Mouse (Mus musculus) stomach, embryonic 15.5 days (tissue): ENCODE measurements at regions not wholly inside any gene's neighbourhood (a gene's known extent, or its start where the extent isn't known, plus 50 kb on each side); places are given as distances from the start of the nearest gene placed in this dataset.

ENCODE experiments used
- ATAC-seq: fragments of 200-750 bp; cut with Nextera tagmentation; 2 replicates; pipeline ENCODE4 v1.8.0; 2017; ENCODE audit warnings: low read depth, moderate number of reproducible peaks, moderate TSS enrichment; ENCODE audit not compliant: insufficient read depth, low FRiP score
- H3K27ac ChIP-seq: fragments of 300-500 bp; sonication (generic); 2 replicates; pipeline ENCODE4 v1.5.1; 2015; ENCODE audit warnings: mild to moderate bottlenecking, inconsistent platforms
- H3K27me3 ChIP-seq: fragments of 300-500 bp; sonication (generic); replicated peaks from 2 replicates; pipeline ENCODE4 v1.6.1; 2015; ENCODE audit warnings: inconsistent platforms
- H3K36me3 ChIP-seq: fragments of 300-500 bp; sonication (generic); 2 replicates; pipeline ENCODE4 v1.6.1; 2015; ENCODE audit warnings: inconsistent platforms
- H3K4me1 ChIP-seq: fragments of 300-500 bp; sonication (generic); 2 replicates; pipeline ENCODE4 v1.6.1; 2015; ENCODE audit warnings: inconsistent platforms
- H3K4me2 ChIP-seq: fragments of 300-500 bp; sonication (generic); 2 replicates; pipeline ENCODE4 v1.6.1; 2015; ENCODE audit warnings: mild to moderate bottlenecking, inconsistent platforms
- H3K4me3 ChIP-seq: fragments of 300-500 bp; sonication (generic); replicated peaks from 2 replicates; pipeline ENCODE4 v1.5.1; 2015; ENCODE audit warnings: inconsistent platforms
- H3K9ac ChIP-seq: fragments of 300-500 bp; sonication (generic); 2 replicates; pipeline ENCODE4 v1.6.1; 2015; ENCODE audit warnings: inconsistent platforms
- H3K9me3 ChIP-seq: fragments of 300-500 bp; sonication (generic); 2 replicates; pipeline ENCODE4 v1.6.1; 2016; ENCODE audit warnings: inconsistent platforms
- WGBS: fragments of 180-500 bp; shearing (Covaris S2); methylation state at CpG from one replicate; pipeline ENCODE4 v1.1.7; 2015; 5-methylcytosine and 5-hydroxymethylcytosine counted together

DNA sequence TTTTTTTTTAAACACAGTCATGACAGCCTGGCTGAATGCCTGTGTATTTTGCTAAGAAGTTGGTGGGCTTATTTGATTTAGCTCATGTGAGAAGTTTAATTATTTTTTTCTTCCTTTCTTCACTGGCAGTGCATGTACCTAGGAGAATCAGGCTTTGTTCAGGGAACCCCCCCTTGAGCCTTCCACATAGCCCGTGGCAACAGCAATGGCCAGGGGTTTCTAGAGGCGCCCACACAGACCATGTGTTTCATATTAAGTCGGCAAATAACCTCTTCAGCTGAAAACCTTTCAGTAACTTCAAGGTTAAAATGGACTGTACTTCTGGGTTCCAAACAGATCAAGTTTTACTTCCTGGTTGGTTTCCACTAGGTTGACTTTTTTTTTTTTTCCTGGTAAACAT is 218.3 kb downstream of the Slc30a10 start:
- Histone ChIP-seq H3K4me1 (no peaks in the 10 kb centered on the region), H3K9ac (no peak overlapping the region), H3K27ac (no peak overlapping the region), H3K4me2 (no peak overlapping the region), H3K9me3 (no peaks in the 10 kb centered on the region), H3K27me3 (no peaks in the 10 kb centered on the region), H3K36me3 (no peaks in the 10 kb centered on the region), H3K4me3 (no peak overlapping the region)
- 66% methylated on average over 3 of the region's 3 CpGs for WGBS
- ATAC-seq = no peak

DNA sequence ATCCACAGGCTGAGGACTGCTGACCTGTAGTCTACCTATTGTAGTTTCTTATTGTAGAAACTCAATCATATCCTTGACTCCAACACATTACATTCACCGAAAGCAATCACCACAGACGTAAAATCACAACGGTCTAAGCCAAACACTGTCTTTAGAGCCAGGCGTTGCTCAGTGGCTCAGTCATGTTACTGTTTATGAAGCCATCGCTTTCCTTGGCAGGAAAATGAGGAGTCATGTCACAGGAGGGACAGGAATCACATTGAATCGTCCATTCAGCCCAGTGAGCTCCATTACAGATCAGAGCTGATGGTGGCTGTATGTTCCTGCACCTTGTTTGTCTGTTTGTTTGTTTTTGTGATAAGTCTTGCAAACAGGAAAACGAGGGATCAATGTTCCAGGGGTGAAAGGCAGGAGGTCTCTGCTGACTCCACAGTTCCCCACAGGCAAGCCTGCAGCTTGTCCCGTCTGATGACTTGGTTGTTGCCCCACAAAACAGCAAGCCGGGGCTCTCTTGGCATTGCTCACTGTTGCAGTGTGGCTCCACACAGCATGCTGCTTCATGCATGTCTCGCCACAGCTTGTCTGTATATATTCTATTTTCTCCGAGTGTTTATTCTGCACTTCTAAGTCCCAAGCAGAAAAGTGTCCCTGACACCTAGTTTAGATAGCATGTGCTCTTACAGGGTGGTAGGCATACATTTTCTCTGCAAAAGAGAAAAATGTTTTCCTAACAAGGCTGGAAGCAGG is 221.2 kb downstream of the Slc30a10 start:
- 56% methylated on average over 11 of the region's 11 CpGs for WGBS
- Histone ChIP-seq H3K27ac (no peak overlapping the region), H3K9me3 (no peaks in the 10 kb centered on the region), H3K4me1 (no peaks in the 10 kb centered on the region), H3K4me2 (no peak overlapping the region), H3K9ac (no peak overlapping the region), H3K4me3 (no peak overlapping the region), H3K36me3 (no peaks in the 10 kb centered on the region), H3K27me3 (no peaks in the 10 kb centered on the region)
- no peak for ATAC-seq

GRCm38 (mm10) chr1:185681610-185682457 is 227.2 kb downstream of the Slc30a10 start:
- no peak overlapping the region for H3K9ac ChIP-seq
- no peaks in the 10 kb centered on the region for H3K36me3 ChIP-seq
- no peaks in the 10 kb centered on the region for H3K9me3 ChIP-seq
- H3K27me3 ChIP-seq = no peaks in the 10 kb centered on the region
- H3K27ac ChIP-seq = peak overlapping the region; percentile 51
- no peak overlapping the region for H3K4me3 ChIP-seq
- no peaks in the 10 kb centered on the region for H3K4me1 ChIP-seq
- no peak for ATAC-seq
- peak overlapping the region; percentile 33; the same call in 1 of the 2 replicates for H3K4me2 ChIP-seq
- whole genome bisulfite sequencing = 20% methylated on average over 21 of the region's 21 CpGs

DNA sequence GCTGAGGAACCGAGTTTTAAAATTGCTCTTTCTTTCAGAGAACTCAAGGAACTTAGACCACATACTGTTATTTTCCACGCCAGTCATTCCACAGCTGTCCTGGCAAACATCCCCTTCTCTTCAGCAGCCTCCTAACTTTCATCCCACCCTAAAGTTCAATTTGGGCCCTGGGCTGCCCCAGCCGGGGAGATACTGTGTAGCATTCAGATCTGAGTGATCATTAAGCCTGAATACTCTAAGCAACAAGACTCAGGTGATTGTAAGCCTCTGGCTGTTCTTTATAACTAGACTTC is 227.8 kb downstream of the Slc30a10 start:
- Histone ChIP-seq H3K9ac (no peak overlapping the region), H3K4me3 (no peak overlapping the region), H3K4me1 (no peaks in the 10 kb centered on the region), H3K36me3 (no peaks in the 10 kb centered on the region), H3K9me3 (no peaks in the 10 kb centered on the region), H3K27me3 (no peaks in the 10 kb centered on the region), H3K27ac (peak overlapping the region; percentile 51), H3K4me2 (no peak overlapping the region)
- no peak for ATAC-seq
- 45% methylated on average over 3 of the region's 3 CpGs for WGBS

DNA sequence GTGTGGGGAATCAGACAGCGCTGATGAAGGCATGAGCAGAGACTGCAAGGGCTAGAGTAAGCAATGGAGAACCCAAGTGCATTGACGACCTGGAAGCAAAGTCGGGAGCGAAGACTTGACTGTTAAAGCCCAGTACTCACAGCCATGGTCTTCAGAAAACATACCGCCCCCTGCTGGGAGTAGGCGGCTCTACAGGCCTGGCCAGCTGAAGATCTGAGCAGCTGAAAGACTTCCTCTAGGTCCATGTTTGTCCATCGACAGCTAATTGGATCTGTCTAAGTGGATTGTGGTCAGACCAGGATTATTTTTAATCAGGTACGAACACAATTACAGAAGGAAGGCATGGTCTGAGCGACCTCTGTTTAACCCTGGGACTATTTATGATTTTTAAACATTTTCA is 230.0 kb downstream of the Slc30a10 start:
- ATAC-seq = no peak
- no peaks in the 10 kb centered on the region for H3K36me3 ChIP-seq
- no peaks in the 10 kb centered on the region for H3K9me3 ChIP-seq
- no peaks in the 10 kb centered on the region for H3K27me3 ChIP-seq
- no peak overlapping the region for H3K27ac ChIP-seq
- H3K4me2 ChIP-seq = no peak overlapping the region
- H3K4me1 ChIP-seq = no peaks in the 10 kb centered on the region
- no peak overlapping the region for H3K9ac ChIP-seq
- 79% methylated on average over 9 of the region's 9 CpGs for WGBS
- H3K4me3 ChIP-seq = no peak overlapping the region

DNA sequence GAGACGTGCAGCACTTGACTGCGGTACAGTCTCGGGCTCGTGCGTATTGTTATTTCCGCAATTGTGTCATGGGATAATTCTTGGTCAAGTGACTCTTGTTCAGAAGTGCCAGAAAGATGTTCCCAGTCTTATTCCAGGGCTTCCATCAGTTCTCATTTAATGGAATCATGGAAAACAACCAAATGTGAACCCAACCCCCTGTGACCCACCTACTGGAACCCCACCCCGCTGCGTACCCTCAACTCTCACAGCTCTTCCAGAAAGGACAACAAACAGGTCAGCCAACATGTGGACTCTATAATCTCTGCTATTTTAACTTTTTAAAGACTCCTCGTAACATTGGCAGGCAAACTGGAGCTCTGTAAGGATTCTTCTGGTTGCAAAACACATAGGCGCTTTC is 233.9 kb downstream of the Slc30a10 start:
- H3K36me3 ChIP-seq = no peaks in the 10 kb centered on the region
- no peaks in the 10 kb centered on the region for H3K27me3 ChIP-seq
- no peaks in the 10 kb centered on the region for H3K4me1 ChIP-seq
- 88% methylated on average over 10 of the region's 10 CpGs for WGBS
- H3K9ac ChIP-seq = no peak overlapping the region
- H3K9me3 ChIP-seq = no peaks in the 10 kb centered on the region
- ATAC-seq = no peak
- no peak overlapping the region for H3K4me2 ChIP-seq
- H3K27ac ChIP-seq = no peak overlapping the region
- H3K4me3 ChIP-seq = no peak overlapping the region

DNA sequence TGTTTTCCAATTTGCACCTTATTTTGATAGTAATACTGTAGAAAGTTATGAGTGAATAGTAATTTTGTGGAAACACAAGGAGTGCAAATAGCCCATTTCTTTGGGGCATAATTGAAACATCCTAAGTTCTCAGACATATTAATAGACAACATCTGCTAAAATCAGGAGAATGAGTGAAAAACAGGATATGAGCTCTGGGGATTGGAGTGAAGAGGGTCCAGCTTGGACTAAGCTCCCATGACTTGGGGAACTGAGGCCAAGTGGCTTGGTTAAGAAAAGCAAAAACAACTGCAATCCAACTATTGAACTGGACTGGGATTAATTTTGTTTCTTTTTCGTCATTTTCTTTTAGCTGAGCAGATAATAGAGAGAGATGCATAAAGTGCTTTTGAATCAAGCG is 240.7 kb downstream of the Slc30a10 start:
- Histone ChIP-seq H3K27ac (no peak overlapping the region), H3K4me3 (no peak overlapping the region), H3K27me3 (no peaks in the 10 kb centered on the region), H3K36me3 (no peaks in the 10 kb centered on the region), H3K4me2 (no peak overlapping the region), H3K4me1 (no peaks in the 10 kb centered on the region), H3K9ac (no peak overlapping the region), H3K9me3 (no peaks in the 10 kb centered on the region)
- ATAC-seq = no peak
- WGBS = 79% methylated on average over 2 of the region's 2 CpGs

DNA sequence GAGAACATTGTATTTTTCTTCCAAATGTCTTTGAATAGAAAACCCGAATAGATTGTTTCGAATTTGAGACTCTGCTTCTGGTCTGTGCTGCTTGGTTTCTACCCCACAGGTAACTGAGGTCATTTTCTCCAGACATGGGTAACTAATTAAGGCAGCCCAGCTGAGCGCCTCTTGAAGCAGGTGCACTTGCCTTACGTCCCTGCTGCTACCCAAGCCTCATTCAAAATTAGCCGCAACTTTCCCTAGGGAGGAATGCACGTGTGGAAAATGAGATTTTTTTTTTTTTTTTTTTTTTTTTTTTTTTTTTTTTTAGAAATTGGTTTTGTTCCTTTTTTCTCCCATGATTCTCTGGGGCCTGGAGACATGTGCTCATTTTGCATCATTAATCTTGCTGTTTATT is 245.1 kb downstream of the Slc30a10 start:
- Histone ChIP-seq H3K4me1 (no peaks in the 10 kb centered on the region), H3K27me3 (no peaks in the 10 kb centered on the region), H3K4me3 (no peak overlapping the region), H3K9me3 (no peaks in the 10 kb centered on the region), H3K36me3 (no peaks in the 10 kb centered on the region), H3K27ac (no peak overlapping the region), H3K9ac (no peak overlapping the region), H3K4me2 (no peak overlapping the region)
- no peak for ATAC-seq
- 82% methylated on average over 6 of the region's 6 CpGs for WGBS

DNA sequence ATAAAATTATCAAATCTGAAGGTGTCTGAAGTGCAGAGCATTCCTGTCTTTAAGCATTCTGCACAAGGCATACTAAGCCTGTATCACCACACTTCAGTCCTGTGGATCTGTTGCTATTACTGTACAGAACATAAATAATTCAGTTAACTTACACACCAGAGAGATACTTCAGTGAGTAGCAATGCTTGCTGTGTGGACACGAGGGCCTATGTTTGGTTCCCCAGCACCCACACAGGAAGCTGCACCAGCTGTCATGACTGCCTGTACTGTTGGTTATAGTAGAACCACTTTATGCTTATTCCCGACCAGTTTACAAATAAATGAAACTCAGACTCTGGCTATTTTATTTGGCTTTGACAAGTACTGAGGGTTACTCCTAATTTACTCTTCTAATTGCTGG is 271.7 kb downstream of the Slc30a10 start:
- no peaks in the 10 kb centered on the region for H3K9me3 ChIP-seq
- whole genome bisulfite sequencing = 68% methylated on average over 2 of the region's 2 CpGs
- ATAC-seq = no peak
- H3K9ac ChIP-seq = no peak overlapping the region
- no peak overlapping the region for H3K27ac ChIP-seq
- H3K36me3 ChIP-seq = no peaks in the 10 kb centered on the region
- no peaks in the 10 kb centered on the region for H3K27me3 ChIP-seq
- no peaks in the 10 kb centered on the region for H3K4me1 ChIP-seq
- no peak overlapping the region for H3K4me2 ChIP-seq
- H3K4me3 ChIP-seq = no peak overlapping the region

DNA sequence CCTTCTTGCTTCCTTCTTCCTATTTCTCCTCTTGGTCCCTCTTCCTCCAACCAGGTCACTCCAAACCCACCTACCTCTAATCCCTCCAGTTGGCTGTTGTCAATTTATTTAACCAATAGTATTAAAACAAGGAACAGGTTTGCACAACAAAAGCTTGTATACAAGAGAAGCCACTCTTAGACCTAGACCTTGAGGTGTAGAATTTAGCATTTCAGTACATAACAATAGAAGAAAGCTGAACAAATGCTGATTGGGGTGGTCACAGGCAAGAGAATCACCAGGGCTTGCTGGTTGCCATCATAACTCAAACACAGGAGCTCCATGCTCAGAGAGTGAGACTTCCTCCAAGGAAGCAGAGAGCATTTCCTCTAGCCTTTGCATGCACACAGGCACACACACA is 272.2 kb downstream of the Slc30a10 start:
- Histone ChIP-seq H3K4me1 (no peaks in the 10 kb centered on the region), H3K9ac (no peak overlapping the region), H3K27me3 (no peaks in the 10 kb centered on the region), H3K27ac (no peak overlapping the region), H3K4me3 (no peak overlapping the region), H3K4me2 (no peak overlapping the region), H3K9me3 (no peaks in the 10 kb centered on the region), H3K36me3 (no peaks in the 10 kb centered on the region)
- no peak for ATAC-seq

DNA sequence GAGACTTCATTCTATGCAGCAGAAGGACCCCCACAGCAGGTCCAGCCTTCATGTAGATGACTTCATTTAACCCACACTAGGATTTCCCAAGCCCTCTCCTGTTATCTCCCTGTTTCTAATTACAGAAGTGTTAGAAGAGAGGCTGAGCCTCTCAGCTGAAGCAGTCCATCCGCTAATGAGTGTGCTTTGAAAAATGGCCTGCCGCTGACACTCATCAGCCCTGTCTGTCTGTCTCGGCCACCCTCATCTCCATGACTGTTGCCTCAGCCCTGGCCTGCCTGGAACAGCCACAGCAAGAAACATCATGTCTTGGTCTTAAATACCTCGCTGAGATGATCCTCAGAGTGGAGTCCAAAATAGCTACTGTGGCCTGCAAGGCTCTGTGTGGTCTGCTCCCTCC is 273.1 kb downstream of the Slc30a10 start:
- H3K9me3 ChIP-seq = no peaks in the 10 kb centered on the region
- no peaks in the 10 kb centered on the region for H3K27me3 ChIP-seq
- no peaks in the 10 kb centered on the region for H3K4me1 ChIP-seq
- H3K36me3 ChIP-seq = no peaks in the 10 kb centered on the region
- 51% methylated on average over 4 of the region's 4 CpGs for WGBS
- H3K4me3 ChIP-seq = no peak overlapping the region
- no peak overlapping the region for H3K9ac ChIP-seq
- no peak overlapping the region for H3K27ac ChIP-seq
- ATAC-seq = no peak
- no peak overlapping the region for H3K4me2 ChIP-seq

- ATAC-seq = no peak
- Histone ChIP-seq H3K27ac (no peak overlapping the region), H3K4me3 (no peak overlapping the region), H3K36me3 (no peaks in the 10 kb centered on the region), H3K9ac (no peak overlapping the region), H3K9me3 (no peaks in the 10 kb centered on the region), H3K27me3 (no peaks in the 10 kb centered on the region), H3K4me1 (no peaks in the 10 kb centered on the region), H3K4me2 (no peak overlapping the region)
- 66% methylated on average over 3 of the region's 3 CpGs for WGBS
Observed at GRCm38 (mm10) chr1:185728406-185728805, 273.8 kb downstream of the Slc30a10 start.
